Comparison of ENCODE assay signal across 10 mouse cellular contexts in the genomic region with DNA sequence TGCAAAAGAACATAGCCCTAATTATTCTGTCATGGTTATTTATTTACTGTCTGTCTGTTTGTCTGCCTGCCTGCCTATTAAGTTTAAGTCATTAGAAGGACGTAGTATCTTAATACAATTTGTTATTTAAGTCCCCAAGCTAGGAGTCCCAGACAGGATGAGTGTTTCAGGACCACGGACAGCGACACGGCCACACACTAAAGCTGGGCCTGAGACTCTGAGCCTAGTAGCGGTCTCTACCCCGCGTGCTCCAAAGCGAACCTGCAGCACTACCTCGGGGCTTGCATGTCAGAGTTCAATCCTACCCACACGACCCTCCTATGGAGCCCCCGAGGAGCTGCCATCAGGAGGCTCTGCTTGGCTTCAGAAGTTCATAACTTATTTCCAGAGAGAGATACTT. TPM values are rescaled to one million over a fixed set of nuclear protein-coding genes. Genes with fewer than 3 reads are reported as not detected.
DNase-seq lines count a peak whose midpoint lies in the region; ATAC-seq lines count a peak whose summit lies in the region.
"Had no signal": no experiment of that assay in that cellular context is flagged by ENCODE, and none has a peak within 500 bp of the region (broad histone marks: within the 10 kb centered on the region; RNA-seq: fewer than 3 reads in every experiment).

No protein-coding gene starts in this region.

- no peaks in the 10 kb centered on the region for H3K9me3 ChIP-seq in lung, embryonic 16.5 days (ENCODE audit: control insufficient read depth, low read length)

- peaks cover 15% of the 10 kb centered on the region for H3K27me3 ChIP-seq in lung, embryonic 16.5 days (ENCODE audit: control insufficient read depth, insufficient read depth, low read depth, low read length)

- H3K27ac ChIP-seq in lung, embryonic 16.5 days (ENCODE audit: low read length): no peak overlapping the region

- no peak overlapping the region for H3K9ac ChIP-seq in lung, embryonic 16.5 days (ENCODE audit: low read length)

- H3K4me2 ChIP-seq in lung, embryonic 16.5 days (ENCODE audit: low read depth, low read length): no peak overlapping the region

- 2% methylated on average over 11 of the region's 11 CpGs for WGBS in lung, embryonic 16.5 days

- H3K4me3 ChIP-seq in lung, embryonic 16.5 days (ENCODE audit: low read length): no peak overlapping the region
- H3K4me3 ChIP-seq: erythroblast, embryonic 14.5 days had no signal

- peak; percentile 60 for DNase-seq in right cerebral cortex, postnatal 4 days
- DNase-seq in right cerebral cortex, postnatal 25 days: no peak
- DNase-seq in c-Kit-positive CD71-positive TER-119-negative erythroid progenitor cells, embryonic 14.5 days (ENCODE audit: low read depth): peak; percentile 86
- peak; percentile 58 for DNase-seq in kidney, adult 9 months
- peak; percentile 22 to 32 for DNase-seq in spleen, postnatal 36 days (ENCODE audit: low spot score in 2 of 2)
- DNase-seq in cerebellum, postnatal 25 days: no peak

- peak; percentile 79 for ATAC-seq in lung, embryonic 16.5 days (ENCODE audit: low read depth)
- ATAC-seq in erythroid progenitor cell, adult 5-6 weeks (replicated peaks; ENCODE audit: low FRiP score, poor library complexity, severe bottlenecking): no peak

- H3K36me3 ChIP-seq in lung, embryonic 16.5 days (ENCODE audit: control insufficient read depth, insufficient read depth, low read length): no peaks in the 10 kb centered on the region

- 0 out of 2 replicates have a peak, but pooled peaks cover 3% of the 10 kb centered on the region for H3K4me1 ChIP-seq in lung, embryonic 16.5 days (replicated peaks; ENCODE audit: control insufficient read depth, insufficient read depth, low read length)

RNA-seq across cellular contexts. Expression of gene Chga, which starts 4.2 kb away (rescaled TPM):
- polyA plus RNA-seq in lung, embryonic 16.5 days (2015; fragmentation: Nextera tagmentation; extraction: Ambion mirVana): 1.4 and 2.0 TPM in 2 replicates
- not detected in 2 replicates for total RNA-seq in erythroid progenitor cell, adult 5-6 weeks (2015; ENCODE audit: low replicate concordance)
- total RNA-seq in erythroid progenitor cell, adult 5-6 weeks (2017; ENCODE audit: low replicate concordance): not detected in 2 replicates
- total RNA-seq: neutrophil, adult 5-6 weeks had no signal

Comparison
In these comparisons a context has a peak if more than half of its experiments do, and no peak if none do; other contexts are left out.
1. DNase-seq: peak in right cerebral cortex, postnatal 4 days (single experiment), c-Kit-positive CD71-positive TER-119-negative erythroid progenitor cells, embryonic 14.5 days (single experiment), kidney, adult 9 months (single experiment) and spleen, postnatal 36 days (2 of 2); none in right cerebral cortex, postnatal 25 days (single experiment) and cerebellum, postnatal 25 days (0 of 2).